In genomic region chrX:47985000-47985619, GRCm38 (mm10) we compare ENCODE assay signal across 8 mouse cellular contexts. TPM values are rescaled to one million over a fixed set of nuclear protein-coding genes. Genes with fewer than 3 reads are reported as not detected.
DNase-seq lines count a peak whose midpoint lies in the region; ATAC-seq and TF ChIP-seq lines count a peak whose summit lies in the region.

No protein-coding gene starts in this region.

- no peak overlapping the region for H3K27ac ChIP-seq in embryonic facial prominence, embryonic 13.5 days
- no peak overlapping the region for H3K27ac ChIP-seq in heart, embryonic 13.5 days (replicated peaks)
- no peak overlapping the region for H3K27ac ChIP-seq in liver, embryonic 14.5 days
- no peak overlapping the region for H3K27ac ChIP-seq in neural tube, embryonic 12.5 days

- WGBS in embryonic facial prominence, embryonic 13.5 days: 29% methylated on average over 19 of the region's 19 CpGs
- 23% methylated on average over 19 of the region's 19 CpGs for WGBS in heart, embryonic 13.5 days
- 5% methylated on average over 19 of the region's 19 CpGs for WGBS in liver, embryonic 14.5 days (ENCODE audit: insufficient replicate concordance)
- WGBS in neural tube, embryonic 12.5 days: 24% methylated on average over 19 of the region's 19 CpGs

- H3K9ac ChIP-seq in embryonic facial prominence, embryonic 13.5 days: no peak overlapping the region
- no peak overlapping the region for H3K9ac ChIP-seq in heart, embryonic 13.5 days
- no peak overlapping the region for H3K9ac ChIP-seq in liver, embryonic 14.5 days (replicated peaks)
- no peak overlapping the region for H3K9ac ChIP-seq in neural tube, embryonic 12.5 days

- DNase-seq in CD8-positive naive resting alpha-beta T cell, adult 2 months (ENCODE audit: low read depth in 2 of 2, low spot score in 2 of 2): peak; percentile 41 to 43
- peak; percentile 50 for DNase-seq in adrenal gland, postnatal 25 days
- DNase-seq in kidney, postnatal 10 days: peak; percentile 76
- DNase-seq in liver, embryonic 14.5 days (ENCODE audit: low read depth in 3 of 3, low spot score in 3 of 3): peak in 1 of 3 experiments; percentile 7
- peak; percentile 69 for DNase-seq in thymus, postnatal 4 days

- ATAC-seq in embryonic facial prominence, embryonic 13.5 days (ENCODE audit: insufficient number of reproducible peaks, insufficient read depth, low FRiP score, low TSS enrichment, low read depth): no peak
- no peak for ATAC-seq in heart, embryonic 13.5 days (ENCODE audit: extremely low read depth, insufficient number of reproducible peaks, low FRiP score, low TSS enrichment)
- no peak for ATAC-seq in liver, embryonic 14.5 days (ENCODE audit: insufficient read depth)
- no peak for ATAC-seq in neural tube, embryonic 12.5 days (ENCODE audit: low FRiP score, low read depth)

- H3K27me3 ChIP-seq in embryonic facial prominence, embryonic 13.5 days: no peaks in the 10 kb centered on the region; the same call in 1 of the 2 replicates
- peaks cover 17% of the 10 kb centered on the region; the same call in 1 of the 2 replicates for H3K27me3 ChIP-seq in heart, embryonic 13.5 days (replicated peaks)
- no peaks in the 10 kb centered on the region for H3K27me3 ChIP-seq in liver, embryonic 14.5 days (ENCODE audit: control insufficient read depth, insufficient read depth, low read length)
- H3K27me3 ChIP-seq in neural tube, embryonic 12.5 days (replicated peaks): no peaks in the 10 kb centered on the region

- no peak for TF ChIP-seq EP300 in liver, embryonic 14.5 days (IDR thresholded peaks at IDR 0.05; ENCODE audit: low read depth)

- no peaks in the 10 kb centered on the region for H3K9me3 ChIP-seq in embryonic facial prominence, embryonic 13.5 days
- no peaks in the 10 kb centered on the region for H3K9me3 ChIP-seq in heart, embryonic 13.5 days
- no peaks in the 10 kb centered on the region for H3K9me3 ChIP-seq in liver, embryonic 14.5 days (ENCODE audit: control insufficient read depth, low read length)
- H3K9me3 ChIP-seq in neural tube, embryonic 12.5 days: no peaks in the 10 kb centered on the region

- no peaks in the 10 kb centered on the region for H3K36me3 ChIP-seq in embryonic facial prominence, embryonic 13.5 days
- H3K36me3 ChIP-seq in heart, embryonic 13.5 days: no peaks in the 10 kb centered on the region
- H3K36me3 ChIP-seq in liver, embryonic 14.5 days (replicated peaks; ENCODE audit: control insufficient read depth, insufficient read depth, low read depth): no peaks in the 10 kb centered on the region
- H3K36me3 ChIP-seq in neural tube, embryonic 12.5 days: no peaks in the 10 kb centered on the region

- peak; percentile 66 for TF ChIP-seq CTCF in liver, embryonic 14.5 days (IDR thresholded peaks at IDR 0.05; ENCODE audit: low read depth)

- peak overlapping the region; percentile 25 for H3K4me3 ChIP-seq in embryonic facial prominence, embryonic 13.5 days
- peak overlapping the region; percentile 34 for H3K4me3 ChIP-seq in heart, embryonic 13.5 days
- no peak overlapping the region for H3K4me3 ChIP-seq in liver, embryonic 14.5 days (ENCODE audit: insufficient read depth in 1 of 2, low read depth in 2 of 2, low read length in 2 of 2)
- no peak overlapping the region for H3K4me3 ChIP-seq in neural tube, embryonic 12.5 days

- H3K4me2 ChIP-seq in embryonic facial prominence, embryonic 13.5 days: peak overlapping the region; percentile 52
- H3K4me2 ChIP-seq in heart, embryonic 13.5 days: peak overlapping the region; percentile 59
- peak overlapping the region; percentile 29 for H3K4me2 ChIP-seq in liver, embryonic 14.5 days (ENCODE audit: low read depth)
- H3K4me2 ChIP-seq in neural tube, embryonic 12.5 days (replicated peaks): peak overlapping the region; percentile 47

- no peaks in the 10 kb centered on the region for H3K4me1 ChIP-seq in embryonic facial prominence, embryonic 13.5 days
- H3K4me1 ChIP-seq in heart, embryonic 13.5 days: no peaks in the 10 kb centered on the region
- H3K4me1 ChIP-seq in liver, embryonic 14.5 days (replicated peaks; ENCODE audit: control insufficient read depth in 2 of 2, insufficient read depth in 2 of 2, low read length in 1 of 2): no peaks in the 10 kb centered on the region
- H3K4me1 ChIP-seq in neural tube, embryonic 12.5 days: no peaks in the 10 kb centered on the region

RNA-seq across cellular contexts. Expression of gene Apln, which starts 49.5 kb away (rescaled TPM):
- total RNA-seq in adrenal gland, postnatal 25 days (2021): 2.6 and 2.7 TPM in 2 replicates
- polyA plus RNA-seq in embryonic facial prominence, embryonic 13.5 days (2015; fragmentation: Nextera tagmentation; extraction: Ambion mirVana): 8.8 and 9.7 TPM in 2 replicates
- polyA plus RNA-seq in heart, embryonic 13.5 days (2015; fragmentation: Nextera tagmentation; extraction: Ambion mirVana): 5.6 and 6.0 TPM in 2 replicates
- 0.08 and 0.09 TPM in 2 replicates for polyA plus RNA-seq in liver, embryonic 14.5 days (2012; rRNA removed)
- 0.04 TPM in 1 of 2 replicates, not detected in the other for polyA plus RNA-seq in liver, embryonic 14.5 days (2014; fragmentation: Nextera tagmentation; extraction: Ambion mirVana)
- 3.6 and 3.7 TPM in 2 replicates for polyA plus RNA-seq in neural tube, embryonic 12.5 days (2016; fragmentation: Nextera tagmentation; extraction: Ambion mirVana)

Comparison
In these comparisons a context has a peak if more than half of its experiments do, and no peak if none do; other contexts are left out.
1. H3K4me3 ChIP-seq: peak in embryonic facial prominence, embryonic 13.5 days (single experiment) and heart, embryonic 13.5 days (single experiment); none in liver, embryonic 14.5 days (0 of 2) and neural tube, embryonic 12.5 days (single experiment).
2. Peak in every context shown above with its lines, with median percentiles within 50 percentile points of each other: H3K4me2 ChIP-seq.